Mouse (Mus musculus): ENCODE measurements around the gene Ptpn3. TPM values are rescaled to one million over a fixed set of nuclear protein-coding genes. Genes with fewer than 3 reads are reported as not detected.

The Ptpn3 gene
- polyA plus RNA-seq, 1 experiment from 2014 or later = 4.4 TPM

GRCm38 (mm10) chr4:57224776-57225175 lies 76.9 kb downstream of the Ptpn3 start:
- DNase-seq = no peak
- no peak overlapping the region for H3K9ac ChIP-seq
- no peak overlapping the region for H3K4me2 ChIP-seq
- H3K9me3 ChIP-seq (ENCODE audit: low read depth, low read length) = no peaks in the 10 kb centered on the region
- H3K27me3 ChIP-seq (ENCODE audit: insufficient read depth, low read length) = no peaks in the 10 kb centered on the region
- H3K27ac ChIP-seq (ENCODE audit: low read depth) = no peak overlapping the region
- ATAC-seq (ENCODE audit: insufficient read depth) = no peak
- 0 out of 2 replicates have a peak, but pooled peaks cover 4% of the 10 kb centered on the region for H3K36me3 ChIP-seq (ENCODE audit: insufficient read depth)
- H3K4me3 ChIP-seq (ENCODE audit: low read depth, low read length) = no peak overlapping the region
- 0 out of 2 replicates have a peak, but pooled peaks have one; percentile 7 for TF ChIP-seq CTCF (IDR thresholded peaks at IDR 0.05; ENCODE audit: low read depth)
- no peaks in the 10 kb centered on the region for H3K4me1 ChIP-seq (ENCODE audit: insufficient read depth)
- WGBS = 93% methylated on average over 2 of the region's 2 CpGs

GRCm38 (mm10) chr4:57217746-57218145 lies 83.9 kb downstream of the Ptpn3 start:
- H3K27ac ChIP-seq (ENCODE audit: low read depth) = no peak overlapping the region
- H3K4me1 ChIP-seq (ENCODE audit: insufficient read depth) = no peaks in the 10 kb centered on the region
- 87% methylated on average over 9 of the region's 9 CpGs for WGBS
- H3K4me2 ChIP-seq = no peak overlapping the region
- H3K27me3 ChIP-seq (ENCODE audit: insufficient read depth, low read length) = no peaks in the 10 kb centered on the region
- DNase-seq = no peak
- no peak for TF ChIP-seq CTCF (IDR thresholded peaks at IDR 0.05; ENCODE audit: low read depth)
- ATAC-seq (ENCODE audit: insufficient read depth) = no peak
- H3K9ac ChIP-seq = no peak overlapping the region
- no peak overlapping the region for H3K4me3 ChIP-seq (ENCODE audit: low read depth, low read length)
- peaks cover 5% of the 10 kb centered on the region; the same call in 1 of the 2 replicates for H3K36me3 ChIP-seq (ENCODE audit: insufficient read depth)
- no peaks in the 10 kb centered on the region for H3K9me3 ChIP-seq (ENCODE audit: low read depth, low read length)

GRCm38 (mm10) chr4:57216535-57216934 lies 85.1 kb downstream of the Ptpn3 start:
- 91% methylated on average over 4 of the region's 4 CpGs for WGBS
- Histone ChIP-seq H3K4me1 (ENCODE audit: insufficient read depth) (no peaks in the 10 kb centered on the region), H3K27ac (ENCODE audit: low read depth) (no peak overlapping the region), H3K36me3 (ENCODE audit: insufficient read depth) (peaks cover 5% of the 10 kb centered on the region; the same call in 1 of the 2 replicates), H3K4me2 (no peak overlapping the region), H3K9me3 (ENCODE audit: low read depth, low read length) (no peaks in the 10 kb centered on the region), H3K9ac (no peak overlapping the region), H3K4me3 (ENCODE audit: low read depth, low read length) (no peak overlapping the region), H3K27me3 (ENCODE audit: insufficient read depth, low read length) (no peaks in the 10 kb centered on the region)
- DNase-seq = no peak
- no peak for ATAC-seq (ENCODE audit: insufficient read depth)
- TF ChIP-seq CTCF (IDR thresholded peaks at IDR 0.05; ENCODE audit: low read depth) = peak; percentile 32; the same call in 1 of the 2 replicates

GRCm38 (mm10) chr4:57214852-57215251 lies 86.8 kb downstream of the Ptpn3 start:
- Histone ChIP-seq H3K4me3 (ENCODE audit: low read depth, low read length) (no peak overlapping the region), H3K4me2 (no peak overlapping the region), H3K9me3 (ENCODE audit: low read depth, low read length) (no peaks in the 10 kb centered on the region), H3K9ac (no peak overlapping the region), H3K4me1 (ENCODE audit: insufficient read depth) (no peaks in the 10 kb centered on the region), H3K27me3 (ENCODE audit: insufficient read depth, low read length) (no peaks in the 10 kb centered on the region), H3K27ac (ENCODE audit: low read depth) (no peak overlapping the region), H3K36me3 (ENCODE audit: insufficient read depth) (peaks cover 5% of the 10 kb centered on the region; the same call in 1 of the 2 replicates)
- DNase-seq (no peak), ATAC-seq (ENCODE audit: insufficient read depth) (no peak)
- WGBS = 85% methylated on average over 9 of the region's 9 CpGs
- no peak for TF ChIP-seq CTCF (IDR thresholded peaks at IDR 0.05; ENCODE audit: low read depth)

GRCm38 (mm10) chr4:57214114-57214513 lies 87.5 kb downstream of the Ptpn3 start:
- H3K4me1 ChIP-seq (ENCODE audit: insufficient read depth) = no peaks in the 10 kb centered on the region
- WGBS = 64% methylated on average over 3 of the region's 3 CpGs
- ATAC-seq (ENCODE audit: insufficient read depth) (no peak), DNase-seq (no peak)
- H3K27me3 ChIP-seq (ENCODE audit: insufficient read depth, low read length) = no peaks in the 10 kb centered on the region
- H3K4me3 ChIP-seq (ENCODE audit: low read depth, low read length) = no peak overlapping the region
- no peak overlapping the region for H3K4me2 ChIP-seq
- no peaks in the 10 kb centered on the region for H3K9me3 ChIP-seq (ENCODE audit: low read depth, low read length)
- no peak overlapping the region for H3K9ac ChIP-seq
- H3K36me3 ChIP-seq (ENCODE audit: insufficient read depth) = peaks cover 5% of the 10 kb centered on the region; the same call in 1 of the 2 replicates
- no peak overlapping the region for H3K27ac ChIP-seq (ENCODE audit: low read depth)
- TF ChIP-seq CTCF (IDR thresholded peaks at IDR 0.05; ENCODE audit: low read depth) = no peak

GRCm38 (mm10) chr4:57211706-57212105 lies 89.9 kb downstream of the Ptpn3 start:
- TF ChIP-seq CTCF (IDR thresholded peaks at IDR 0.05; ENCODE audit: low read depth) = no peak
- H3K9me3 ChIP-seq (ENCODE audit: low read depth, low read length) = no peaks in the 10 kb centered on the region
- 68% methylated on average over 2 of the region's 2 CpGs for WGBS

GRCm38 (mm10) chr4:57205908-57206307 lies 95.7 kb downstream of the Ptpn3 start:
- DNase-seq (no peak), ATAC-seq (ENCODE audit: insufficient read depth) (no peak)
- Histone ChIP-seq H3K4me1 (ENCODE audit: insufficient read depth) (no peaks in the 10 kb centered on the region), H3K9ac (no peak overlapping the region), H3K27ac (ENCODE audit: low read depth) (no peak overlapping the region), H3K27me3 (ENCODE audit: insufficient read depth, low read length) (no peaks in the 10 kb centered on the region), H3K36me3 (ENCODE audit: insufficient read depth) (0 out of 2 replicates have a peak, but pooled peaks cover 4% of the 10 kb centered on the region), H3K4me3 (ENCODE audit: low read depth, low read length) (no peak overlapping the region), H3K4me2 (no peak overlapping the region), H3K9me3 (ENCODE audit: low read depth, low read length) (no peaks in the 10 kb centered on the region)
- WGBS = 66% methylated on average over 8 of the region's 8 CpGs
- no peak for TF ChIP-seq CTCF (IDR thresholded peaks at IDR 0.05; ENCODE audit: low read depth)

More at GRCm38 (mm10) chr4:57211706-57212105, 89.9 kb downstream of the Ptpn3 start:
- H3K27me3 ChIP-seq (ENCODE audit: insufficient read depth, low read length) = no peaks in the 10 kb centered on the region
- no peak overlapping the region for H3K27ac ChIP-seq (ENCODE audit: low read depth)
- 0 out of 2 replicates have a peak, but pooled peaks cover 5% of the 10 kb centered on the region for H3K36me3 ChIP-seq (ENCODE audit: insufficient read depth)
- no peak overlapping the region for H3K4me3 ChIP-seq (ENCODE audit: low read depth, low read length)
- H3K4me1 ChIP-seq (ENCODE audit: insufficient read depth) = no peaks in the 10 kb centered on the region
- DNase-seq (no peak), ATAC-seq (ENCODE audit: insufficient read depth) (no peak)
- H3K4me2 ChIP-seq = no peak overlapping the region
- H3K9ac ChIP-seq = no peak overlapping the region

Data from lung, embryonic 14.5 days (tissue).